Mouse (Mus musculus) embryo, embryonic 10 days (tissue): ENCODE measurements around the gene Eml1.
"Not testable (repeated sequence)": the region's sequence is repeated elsewhere in the genome, so short reads cannot be mapped to it uniquely, and the experiment has no call there.

Experiments
- DNase-seq: peaks from one replicate; pipeline ENCODE4 v3.0.0-alpha.2; 2015; ENCODE audit warnings: low spot score

Eml1 gene

GRCm38 (mm10) chr12:108478714-108479113 lies 108.0 kb downstream of the Eml1 start:
- DNase-seq = no peak

- DNase-seq = no peak
Observed at GRCm38 (mm10) chr12:108480704-108481365, 110.1 kb downstream of the Eml1 start.

- no peak for DNase-seq
Observed at GRCm38 (mm10) chr12:108489076-108489475, 118.3 kb downstream of the Eml1 start.

GRCm38 (mm10) chr12:108489741-108490140 lies 119.0 kb downstream of the Eml1 start:
- DNase-seq = no peak

GRCm38 (mm10) chr12:108490336-108490735 lies 119.6 kb downstream of the Eml1 start:
- DNase-seq = no peak

GRCm38 (mm10) chr12:108490954-108491353 lies 120.2 kb downstream of the Eml1 start:
- DNase-seq = peak; percentile 54

- peak; percentile 78 for DNase-seq
Observed at GRCm38 (mm10) chr12:108494011-108494541, 123.3 kb downstream of the Eml1 start.

GRCm38 (mm10) chr12:108495455-108496235 lies 124.9 kb downstream of the Eml1 start:
- DNase-seq = no peak

- no peak for DNase-seq
Observed at GRCm38 (mm10) chr12:108503064-108503463, 132.3 kb downstream of the Eml1 start.

- DNase-seq = no peak
Observed at GRCm38 (mm10) chr12:108503582-108503981, 132.8 kb downstream of the Eml1 start.

- no peak for DNase-seq
Observed at GRCm38 (mm10) chr12:108505846-108506245, 135.1 kb downstream of the Eml1 start.

GRCm38 (mm10) chr12:108507046-108507445 lies 136.3 kb downstream of the Eml1 start:
- not testable (repeated sequence) for DNase-seq

GRCm38 (mm10) chr12:108510571-108510970 lies 139.8 kb downstream of the Eml1 start:
- no peak for DNase-seq

- peak; percentile 59 for DNase-seq
Observed at GRCm38 (mm10) chr12:108511009-108511408, 140.3 kb downstream of the Eml1 start.

- no peak for DNase-seq
Observed at GRCm38 (mm10) chr12:108515464-108515863, 144.7 kb downstream of the Eml1 start.

GRCm38 (mm10) chr12:108519374-108519773 lies 148.6 kb downstream of the Eml1 start:
- DNase-seq = no peak

GRCm38 (mm10) chr12:108529214-108529613 lies 158.5 kb downstream of the Eml1 start:
- peak; percentile 64 for DNase-seq

- no peak for DNase-seq
Observed at GRCm38 (mm10) chr12:108534484-108534883, 163.7 kb downstream of the Eml1 start.

GRCm38 (mm10) chr12:108536461-108536860 lies 165.7 kb downstream of the Eml1 start:
- DNase-seq = peak; percentile 45

- DNase-seq = peak; percentile 81
Observed at GRCm38 (mm10) chr12:108541088-108541487, 170.3 kb downstream of the Eml1 start.

GRCm38 (mm10) chr12:108546508-108547153 lies 175.9 kb downstream of the Eml1 start:
- peak; percentile 77 for DNase-seq

GRCm38 (mm10) chr12:108547251-108547875 lies 176.6 kb downstream of the Eml1 start:
- DNase-seq = peak; percentile 28
